Mouse (Mus musculus) liver, postnatal 0 days (tissue): Measurements from ENCODE around the gene Cd82.

Source experiments
- CTCF ChIP-seq: sonication (generic); IDR thresholded peaks from 2 replicates; pipeline ENCODE4 v1.5.1; 2016; ENCODE audit warnings: antibody characterized with exemption, low read depth
- EP300 ChIP-seq: IDR thresholded peaks from 2 replicates; pipeline ENCODE4 v1.6.1; 2016; ENCODE audit warnings: antibody characterized with exemption, low read depth, mild to moderate bottlenecking

DNA sequence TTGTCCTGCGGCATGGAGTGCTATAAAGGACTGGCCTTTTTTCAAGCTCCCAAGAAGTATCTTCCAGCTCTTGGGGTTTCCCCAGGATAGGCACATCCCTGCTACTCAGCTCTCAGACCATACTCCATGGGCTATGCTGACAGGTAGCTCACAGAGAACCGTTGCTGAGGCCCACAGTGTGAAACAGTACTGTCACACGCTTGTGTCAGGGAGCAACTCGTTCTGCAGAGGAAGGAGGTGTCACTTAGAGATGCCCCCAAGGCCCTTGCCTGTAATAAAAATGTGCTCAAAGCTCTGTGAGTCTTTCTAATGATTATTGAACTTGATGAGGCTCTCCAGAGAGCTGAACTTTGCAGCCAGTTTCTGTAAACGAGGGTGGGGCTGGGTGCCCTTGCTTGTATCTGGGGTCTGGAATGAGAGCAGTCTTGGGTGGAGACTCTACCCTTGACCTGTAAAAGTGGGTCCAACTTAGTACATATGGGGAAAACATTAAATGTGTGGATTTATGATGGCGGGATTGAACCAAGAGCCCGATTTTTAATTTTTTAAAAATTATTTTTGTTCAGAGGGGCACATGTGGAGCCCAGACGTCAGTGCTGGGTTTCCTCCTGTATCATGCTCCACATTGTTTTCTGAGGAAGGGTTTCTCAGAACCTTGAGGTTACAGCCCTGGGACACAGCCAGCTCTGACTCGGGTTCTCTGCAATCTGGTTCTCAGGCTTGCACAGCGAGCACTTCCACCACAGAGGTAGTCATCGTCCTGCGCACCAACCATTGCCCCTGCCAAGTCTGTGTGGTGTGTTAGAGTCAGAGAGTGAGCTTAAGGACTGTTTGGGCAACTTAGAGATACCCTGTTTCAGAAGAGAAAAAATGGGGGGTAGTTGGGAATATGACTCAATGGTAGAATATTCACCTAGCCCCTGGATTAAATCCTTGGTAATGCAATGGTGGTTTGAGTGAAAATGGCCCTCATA lies 47.1 kb upstream of the Cd82 start:
- TF ChIP-seq CTCF, result no peak
- no peak for TF ChIP-seq EP300
